Mouse (Mus musculus): ENCODE results near the gene Ptk6.

- TF ChIP-seq CTCF (conservative IDR thresholded peaks at IDR 0.05; ENCODE audit: low read length) (no peak), NANOG (IDR thresholded peaks at IDR 0.05; ENCODE audit: borderline replicate concordance, low read length) (no peak), POU5F1 (IDR thresholded peaks at IDR 0.05; ENCODE audit: borderline replicate concordance, low read length) (no peak)
Measured at GRCm38 (mm10) chr2:181166469-181166868, 36.1 kb downstream of the Ptk6 start.

All from E14TG2a.4 (cell line).